Mouse (Mus musculus): ENCODE measurements around the gene Gmeb1. TPM values are rescaled to one million over a fixed set of nuclear protein-coding genes. Genes with fewer than 3 reads are reported as not detected.

Gene Gmeb1
- polyA plus RNA-seq, 1 experiment from 2014 or later = 28.8 TPM

GRCm38 (mm10) chr4:132269740-132270560, 8.5 kb upstream of the Gmeb1 start:
- peak overlapping the region; percentile 90 for H3K27ac ChIP-seq (replicated peaks)
- ATAC-seq (ENCODE audit: extremely low read depth, insufficient number of reproducible peaks, low FRiP score, low TSS enrichment) = peak; percentile 17; the same call in 1 of the 2 replicates
- H3K4me3 ChIP-seq = peak overlapping the region; percentile 48
- no peaks in the 10 kb centered on the region for H3K9me3 ChIP-seq
- peaks cover 15% of the 10 kb centered on the region for H3K4me1 ChIP-seq
- under 1% methylated on average over 35 of the region's 35 CpGs for WGBS
- peak overlapping the region; percentile 76 for H3K9ac ChIP-seq
- H3K4me2 ChIP-seq = peak overlapping the region; percentile 73
- H3K27me3 ChIP-seq (replicated peaks) = no peaks in the 10 kb centered on the region
- no peaks in the 10 kb centered on the region for H3K36me3 ChIP-seq

DNA sequence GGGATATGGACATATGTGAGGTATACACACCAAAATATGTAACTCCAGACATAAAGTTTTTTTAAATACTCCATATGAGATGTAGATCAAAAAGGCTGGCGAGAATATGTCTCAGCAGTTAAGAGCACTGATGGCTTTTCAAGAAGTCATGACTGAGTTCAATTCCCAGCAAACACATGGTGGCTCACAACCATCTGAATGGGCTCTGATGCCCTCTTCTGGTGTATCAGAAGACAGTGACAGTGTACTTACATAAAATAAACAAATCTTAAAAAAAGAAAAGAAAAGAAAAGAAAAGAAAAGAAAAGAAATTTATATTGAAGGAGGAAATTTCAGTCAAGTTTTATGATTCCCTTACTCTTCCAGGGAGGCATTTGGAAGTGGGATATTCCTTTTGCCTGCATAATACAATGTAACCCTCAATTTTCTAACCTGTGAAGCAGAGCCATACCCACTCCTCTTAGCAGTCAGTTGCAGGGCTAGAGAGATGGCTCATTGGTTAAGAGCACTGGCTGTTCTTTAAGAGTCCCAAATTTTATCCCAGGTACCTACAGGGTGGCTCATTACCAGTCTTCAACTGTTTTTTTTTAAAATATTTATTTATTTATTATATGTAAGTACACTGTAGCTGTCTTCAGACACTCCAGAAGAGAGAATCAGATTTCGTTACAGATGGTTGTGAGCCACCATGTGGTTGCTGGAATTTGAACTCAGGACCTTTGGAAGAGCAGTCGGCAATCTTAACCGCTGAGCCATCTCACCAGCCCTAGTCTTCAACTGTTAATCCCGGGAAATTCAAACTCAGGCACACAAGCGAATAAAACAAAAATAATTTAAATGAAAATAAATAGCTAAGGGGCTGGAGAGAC, 7.7 kb upstream of the Gmeb1 start:
- WGBS = 12% methylated on average over 6 of the region's 6 CpGs
- H3K27ac ChIP-seq (replicated peaks) = peak overlapping the region; percentile 90
- H3K4me2 ChIP-seq = peak overlapping the region; percentile 73
- H3K9me3 ChIP-seq = no peaks in the 10 kb centered on the region
- H3K27me3 ChIP-seq (replicated peaks) = no peaks in the 10 kb centered on the region
- ATAC-seq (ENCODE audit: extremely low read depth, insufficient number of reproducible peaks, low FRiP score, low TSS enrichment) = no peak
- peaks cover 14% of the 10 kb centered on the region for H3K4me1 ChIP-seq
- no peak overlapping the region for H3K4me3 ChIP-seq
- H3K9ac ChIP-seq = no peak overlapping the region
- H3K36me3 ChIP-seq = no peaks in the 10 kb centered on the region

DNA sequence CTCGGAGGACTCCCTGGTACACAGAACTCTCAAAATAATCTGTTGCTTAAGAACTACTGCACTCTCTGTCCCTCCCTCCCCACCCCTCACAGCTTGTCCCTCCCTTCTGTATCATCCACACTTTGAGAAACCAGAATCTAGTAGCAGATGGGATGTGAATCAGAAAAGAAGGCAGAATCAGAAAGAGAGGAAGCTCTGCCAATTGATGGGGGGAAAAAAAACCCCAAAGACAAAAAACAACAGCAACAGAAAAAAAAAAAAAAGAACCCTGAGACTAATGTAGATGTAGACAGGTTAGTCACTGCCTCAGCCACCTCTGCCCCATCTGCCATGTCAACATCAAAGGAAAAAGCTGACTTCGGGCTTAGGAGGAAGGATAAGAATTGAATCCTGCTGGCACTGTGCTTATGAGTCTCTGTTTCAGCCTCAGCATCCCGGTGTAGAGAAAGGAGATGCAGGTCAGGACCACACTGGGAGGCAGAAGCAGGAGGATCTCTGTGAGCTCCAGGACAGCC, 5.5 kb upstream of the Gmeb1 start:
- no peak overlapping the region for H3K27ac ChIP-seq (replicated peaks)
- H3K9me3 ChIP-seq = no peaks in the 10 kb centered on the region
- H3K27me3 ChIP-seq (replicated peaks) = no peaks in the 10 kb centered on the region

GRCm38 (mm10) chr4:132263313-132263712, 1.9 kb upstream of the Gmeb1 start:
- Histone ChIP-seq H3K9ac (no peak overlapping the region), H3K36me3 (no peaks in the 10 kb centered on the region), H3K27ac (replicated peaks) (no peak overlapping the region), H3K4me2 (no peak overlapping the region), H3K9me3 (no peaks in the 10 kb centered on the region), H3K27me3 (replicated peaks) (no peaks in the 10 kb centered on the region), H3K4me1 (peaks cover 26% of the 10 kb centered on the region), H3K4me3 (no peak overlapping the region)
- 87% methylated on average over 7 of the region's 7 CpGs for WGBS
- no peak for ATAC-seq (ENCODE audit: extremely low read depth, insufficient number of reproducible peaks, low FRiP score, low TSS enrichment)

More for the DNA sequence above, 5.5 kb upstream of the Gmeb1 start:
- ATAC-seq (ENCODE audit: extremely low read depth, insufficient number of reproducible peaks, low FRiP score, low TSS enrichment) = no peak
- H3K4me1 ChIP-seq = peaks cover 8% of the 10 kb centered on the region
- H3K36me3 ChIP-seq = no peaks in the 10 kb centered on the region
- no peak overlapping the region for H3K4me3 ChIP-seq
- 73% methylated on average over 3 of the region's 3 CpGs for WGBS
- no peak overlapping the region for H3K9ac ChIP-seq
- no peak overlapping the region for H3K4me2 ChIP-seq

GRCm38 (mm10) chr4:132262358-132262616, 885 bp upstream of the Gmeb1 start:
- WGBS = 73% methylated on average over 5 of the region's 5 CpGs
- Histone ChIP-seq H3K27me3 (replicated peaks) (no peaks in the 10 kb centered on the region), H3K9me3 (no peaks in the 10 kb centered on the region), H3K4me1 (peaks cover 30% of the 10 kb centered on the region), H3K9ac (peak overlapping the region; percentile 99; the same call in 1 of the 2 replicates), H3K27ac (replicated peaks) (peak overlapping the region; percentile 98), H3K4me2 (peak overlapping the region; percentile 71), H3K36me3 (no peaks in the 10 kb centered on the region), H3K4me3 (peak overlapping the region; percentile 68)
- no peak for ATAC-seq (ENCODE audit: extremely low read depth, insufficient number of reproducible peaks, low FRiP score, low TSS enrichment)

DNA sequence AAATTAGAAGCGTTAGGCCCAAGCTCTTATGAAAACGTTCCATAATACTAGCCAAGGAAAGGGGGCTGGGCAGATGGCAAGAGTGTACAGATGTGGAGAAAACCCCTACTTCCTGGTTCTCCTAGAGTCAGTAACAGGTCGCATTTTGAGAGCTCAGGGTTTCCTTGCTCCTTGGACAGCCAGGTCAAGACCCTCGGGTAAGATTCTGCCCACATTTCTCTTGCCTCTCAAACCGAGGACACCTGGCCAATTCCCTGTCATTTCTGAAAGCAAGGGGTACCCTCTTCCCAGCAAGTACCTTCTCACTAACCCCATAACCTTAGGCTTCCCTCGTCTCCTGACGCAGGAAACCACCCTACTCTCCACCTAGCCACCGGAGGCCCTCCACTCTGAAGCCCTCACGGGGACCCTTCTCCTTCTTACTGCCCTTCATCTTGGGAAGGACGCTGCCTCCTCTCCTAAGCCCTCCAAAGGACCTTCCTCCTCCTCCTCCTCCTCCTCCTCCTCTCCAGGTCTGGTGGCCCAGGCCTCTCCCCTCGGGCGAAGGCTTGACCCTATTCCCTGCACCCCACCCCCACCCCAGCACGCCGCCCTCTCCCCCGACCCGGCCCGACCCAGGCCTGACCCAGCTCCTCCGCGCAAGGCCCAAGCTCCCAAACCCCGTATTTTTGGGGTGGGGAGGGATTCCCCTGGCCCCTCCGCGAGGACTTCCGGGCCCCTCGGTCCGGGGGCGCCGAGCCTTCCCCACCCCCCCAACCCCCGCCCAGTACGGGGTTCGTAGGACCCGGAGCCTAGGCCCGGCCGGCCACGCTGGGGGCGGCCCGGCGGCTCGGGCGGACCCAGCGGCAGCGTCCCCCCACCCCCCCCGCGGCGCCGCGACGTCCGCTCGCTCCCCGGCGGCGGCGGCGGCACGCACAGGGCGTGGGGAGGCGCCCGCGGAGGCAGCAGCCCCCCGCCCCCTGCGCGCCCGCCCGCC, 710 bp downstream of the Gmeb1 start:
- peak; percentile 84 for ATAC-seq (ENCODE audit: extremely low read depth, insufficient number of reproducible peaks, low FRiP score, low TSS enrichment)
- Histone ChIP-seq H3K36me3 (no peaks in the 10 kb centered on the region), H3K4me3 (peak overlapping the region; percentile 68), H3K4me1 (peaks cover 37% of the 10 kb centered on the region), H3K27me3 (replicated peaks) (no peaks in the 10 kb centered on the region), H3K9me3 (no peaks in the 10 kb centered on the region), H3K27ac (replicated peaks) (peak overlapping the region; percentile 98), H3K4me2 (peak overlapping the region; percentile 92), H3K9ac (peak overlapping the region; percentile 99)
- WGBS = 2% methylated on average over 36 of the region's 64 CpGs

DNA sequence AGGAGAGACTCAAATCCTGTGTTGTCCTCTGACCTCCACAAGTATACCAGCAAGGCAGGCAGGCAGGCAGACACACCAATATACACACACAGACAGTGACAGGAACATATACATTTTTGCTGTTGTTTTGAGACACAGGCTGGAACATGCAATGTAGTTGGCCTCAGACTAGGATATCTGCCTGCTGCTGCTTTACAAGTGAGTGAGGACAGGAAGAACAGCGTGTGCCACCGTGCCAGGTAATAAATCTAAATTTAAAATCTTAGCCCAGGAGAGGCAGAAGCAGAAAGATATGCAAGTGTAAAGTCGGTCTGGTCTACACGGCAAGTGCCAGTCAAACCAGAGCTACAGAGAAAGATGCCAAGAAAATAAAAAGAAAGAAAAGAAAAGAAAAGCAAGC, 2.2 kb downstream of the Gmeb1 start:
- no peaks in the 10 kb centered on the region for H3K36me3 ChIP-seq
- H3K4me3 ChIP-seq = peak overlapping the region; percentile 68
- no peaks in the 10 kb centered on the region for H3K27me3 ChIP-seq (replicated peaks)
- H3K4me1 ChIP-seq = peaks cover 41% of the 10 kb centered on the region
- WGBS = 61% methylated on average over 4 of the region's 4 CpGs
- H3K27ac ChIP-seq (replicated peaks) = peak overlapping the region; percentile 98
- no peak for ATAC-seq (ENCODE audit: extremely low read depth, insufficient number of reproducible peaks, low FRiP score, low TSS enrichment)
- H3K9me3 ChIP-seq = no peaks in the 10 kb centered on the region
- H3K9ac ChIP-seq = peak overlapping the region; percentile 99
- peak overlapping the region; percentile 92 for H3K4me2 ChIP-seq

- Histone ChIP-seq H3K9ac (0 out of 2 replicates have a peak overlapping the region, but pooled peaks have one; percentile 13), H3K36me3 (peaks cover 9% of the 10 kb centered on the region), H3K9me3 (no peaks in the 10 kb centered on the region), H3K4me2 (no peak overlapping the region), H3K27me3 (replicated peaks) (no peaks in the 10 kb centered on the region), H3K4me1 (peaks cover 47% of the 10 kb centered on the region), H3K27ac (replicated peaks) (peak overlapping the region; percentile 41; the same call in 1 of the 2 replicates), H3K4me3 (no peak overlapping the region)
- 73% methylated on average over 3 of the region's 3 CpGs for WGBS
- ATAC-seq (ENCODE audit: extremely low read depth, insufficient number of reproducible peaks, low FRiP score, low TSS enrichment) = no peak
These were observed 5.0 kb downstream of the Gmeb1 start for GRCm38 (mm10) chr4:132256384-132256783.

DNA sequence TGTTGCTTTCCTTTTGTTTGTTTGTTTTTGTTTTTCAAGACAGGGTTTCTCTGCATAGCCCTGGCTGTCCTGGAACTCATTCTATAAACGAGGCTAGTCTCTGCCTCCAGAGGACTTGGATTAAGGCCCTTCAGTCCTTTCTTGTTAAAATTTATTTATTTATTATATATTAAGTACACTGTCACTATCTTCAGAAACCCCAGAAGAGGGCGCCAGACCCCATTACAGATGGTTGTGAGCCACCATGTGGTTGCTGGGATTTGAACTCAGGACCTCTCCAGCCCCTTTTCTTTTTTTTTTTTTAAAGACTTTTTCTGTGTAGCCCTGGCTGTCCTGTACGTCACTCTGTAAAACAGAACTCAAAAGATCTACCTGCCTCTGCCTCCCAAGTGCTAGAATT, 6.4 kb downstream of the Gmeb1 start:
- 74% methylated on average over 3 of the region's 3 CpGs for WGBS

GRCm38 (mm10) chr4:132253622-132254021, 7.8 kb downstream of the Gmeb1 start:
- H3K36me3 ChIP-seq = peaks cover 35% of the 10 kb centered on the region
- H3K4me2 ChIP-seq = no peak overlapping the region
- no peaks in the 10 kb centered on the region for H3K27me3 ChIP-seq (replicated peaks)
- ATAC-seq (ENCODE audit: extremely low read depth, insufficient number of reproducible peaks, low FRiP score, low TSS enrichment) = no peak
- peak overlapping the region; percentile 44; the same call in 1 of the 2 replicates for H3K9ac ChIP-seq
- no peak overlapping the region for H3K4me3 ChIP-seq
- peak overlapping the region; percentile 59 for H3K27ac ChIP-seq (replicated peaks)
- WGBS = 41% methylated on average over 2 of the region's 2 CpGs
- H3K4me1 ChIP-seq = peaks cover 29% of the 10 kb centered on the region
- H3K9me3 ChIP-seq = no peaks in the 10 kb centered on the region

More for the DNA sequence above, 6.4 kb downstream of the Gmeb1 start:
- Histone ChIP-seq H3K9ac (no peak overlapping the region), H3K4me2 (no peak overlapping the region), H3K4me1 (peaks cover 43% of the 10 kb centered on the region), H3K27ac (replicated peaks) (no peak overlapping the region), H3K9me3 (no peaks in the 10 kb centered on the region), H3K27me3 (replicated peaks) (no peaks in the 10 kb centered on the region), H3K36me3 (peaks cover 23% of the 10 kb centered on the region), H3K4me3 (no peak overlapping the region)
- ATAC-seq (ENCODE audit: extremely low read depth, insufficient number of reproducible peaks, low FRiP score, low TSS enrichment) = no peak

Measured in heart, embryonic 13.5 days (tissue).